Mouse (Mus musculus) megakaryocyte, embryonic 14.5 days (primary cell): ENCODE results near the gene Taf3.

Experiments used
- FLI1 ChIP-seq: IDR thresholded peaks from 2 replicates; pipeline ENCODE4 v1.6.1; 2012; ENCODE audit warnings: low read length, inconsistent platforms, mixed read lengths
- GATA1 ChIP-seq: IDR thresholded peaks from 3 replicates; pipeline ENCODE4 v1.6.1; 2012; ENCODE audit warnings: mixed read lengths, low read length, inconsistent platforms, borderline replicate concordance

DNA sequence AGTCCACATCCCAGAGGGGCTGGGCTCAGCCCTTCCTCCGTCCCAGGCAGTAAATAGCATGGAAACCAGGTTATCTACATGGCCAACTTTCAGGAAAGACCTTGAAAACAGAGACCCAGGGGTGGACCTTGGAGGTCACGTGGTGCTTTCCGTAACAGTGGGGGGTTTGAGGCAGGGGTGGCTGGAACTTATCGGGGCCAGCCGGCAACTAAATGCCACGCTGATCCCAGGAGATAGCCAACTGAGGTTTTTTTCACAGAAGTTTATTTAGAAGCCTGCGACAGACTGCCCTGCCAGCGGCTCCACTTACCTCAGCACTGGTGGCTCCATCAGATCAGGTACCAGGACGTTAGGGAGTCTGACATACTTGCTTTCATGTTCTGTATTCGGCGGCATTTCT, 142.4 kb downstream of the Taf3 start:
- TF ChIP-seq GATA1 (no peak), FLI1 (no peak)
